Mouse (Mus musculus) neural tube, embryonic 13.5 days (tissue): Measurements from ENCODE around the gene Bicra. TPM values are rescaled to one million over a fixed set of nuclear protein-coding genes. Genes with fewer than 3 reads are reported as not detected.

ENCODE experiments used
- ATAC-seq: fragments of 200-750 bp; cut with Nextera tagmentation; 2 replicates; pipeline ENCODE4 v1.8.0; 2017; ENCODE audit warnings: low read depth, mild to moderate bottlenecking, moderate TSS enrichment, moderate library complexity
- H3K27ac ChIP-seq: fragments of 300-500 bp; sonication (generic); replicated peaks from 2 replicates; pipeline ENCODE4 v1.5.1; 2015; ENCODE audit warnings: moderate library complexity, mild to moderate bottlenecking, inconsistent platforms
- H3K27me3 ChIP-seq: fragments of 300-500 bp; sonication (generic); 2 replicates; pipeline ENCODE4 v1.6.1; 2015; ENCODE audit warnings: mild to moderate bottlenecking, inconsistent platforms
- H3K36me3 ChIP-seq: fragments of 300-500 bp; sonication (generic); 2 replicates; pipeline ENCODE4 v1.6.1; 2015; ENCODE audit warnings: mild to moderate bottlenecking, inconsistent platforms
- H3K4me1 ChIP-seq: fragments of 300-500 bp; sonication (generic); replicated peaks from 2 replicates; pipeline ENCODE4 v1.6.1; 2015; ENCODE audit warnings: inconsistent platforms
- H3K4me2 ChIP-seq: fragments of 300-500 bp; sonication (generic); 2 replicates; pipeline ENCODE4 v1.6.1; 2015; ENCODE audit warnings: inconsistent platforms, mild to moderate bottlenecking, moderate library complexity
- H3K4me3 ChIP-seq: fragments of 300-500 bp; sonication (generic); 2 replicates; pipeline ENCODE4 v1.5.1; 2015; ENCODE audit warnings: mild to moderate bottlenecking, inconsistent platforms
- H3K9ac ChIP-seq: fragments of 300-500 bp; sonication (generic); 2 replicates; pipeline ENCODE4 v1.6.1; 2015; ENCODE audit warnings: moderate library complexity, mild to moderate bottlenecking, inconsistent platforms
- H3K9me3 ChIP-seq: fragments of 300-500 bp; sonication (generic); 2 replicates; pipeline ENCODE4 v1.6.1; 2016; ENCODE audit warnings: inconsistent platforms
- WGBS: fragments of 180-500 bp; shearing (Covaris S2); methylation state at CpG from one replicate; pipeline ENCODE4 v1.1.7; 2015; 5-methylcytosine and 5-hydroxymethylcytosine counted together
- polyA plus RNA-seq: library from polyadenylated mRNA; unstranded; fragments of >200 nt; fragmentation: Nextera tagmentation; extraction: Ambion mirVana; gene quantifications from 2 replicates; pipeline ENCODE4 v1.2.1, GENCODE M21; 2015

Gene Bicra
- polyA plus RNA-seq, 1 experiment from 2014 or later: 8.4 TPM

- 47% methylated on average over 4 of the region's 4 CpGs for WGBS
- Histone ChIP-seq H3K9ac (no peak overlapping the region), H3K27me3 (no peaks in the 10 kb centered on the region)
Measured at GRCm38 (mm10) chr7:15947653-15948260, 100.0 kb downstream of the Bicra start.

GRCm38 (mm10) chr7:15945721-15946536 lies 101.8 kb downstream of the Bicra start, which contains the start of gene Nop53:
Nop53 (minus strand) TSS chr7:15946074.
- no peaks in the 10 kb centered on the region for H3K27me3 ChIP-seq
- H3K9me3 ChIP-seq: no peaks in the 10 kb centered on the region
- peak within 1 kb of the TSS; percentile 72 for H3K4me2 ChIP-seq
- H3K36me3 ChIP-seq: peaks cover 34% of the 10 kb centered on the region
- H3K27ac ChIP-seq: peak within 1 kb of the TSS; percentile 97
- H3K4me3 ChIP-seq: peak within 1 kb of the TSS; percentile 75
- H3K9ac ChIP-seq: peak within 1 kb of the TSS; percentile 80
- H3K4me1 ChIP-seq: peaks cover 22% of the 10 kb centered on the region
- peak; percentile 94 for ATAC-seq
- 2% methylated on average over 59 of the region's 59 CpGs for WGBS

More at GRCm38 (mm10) chr7:15947653-15948260, 100.0 kb downstream of the Bicra start:
- 0 out of 2 replicates have a peak overlapping the region, but pooled peaks have one; percentile 14 for H3K4me3 ChIP-seq
- H3K4me1 ChIP-seq: peaks cover 22% of the 10 kb centered on the region
- ATAC-seq: no peak
- no peaks in the 10 kb centered on the region for H3K9me3 ChIP-seq
- peak overlapping the region; percentile 48; the same call in 1 of the 2 replicates for H3K4me2 ChIP-seq
- H3K27ac ChIP-seq: no peak overlapping the region
- H3K36me3 ChIP-seq: peaks cover 15% of the 10 kb centered on the region

- WGBS: 8% methylated on average over 8 of the region's 8 CpGs
- Histone ChIP-seq H3K4me1 (peaks cover 22% of the 10 kb centered on the region), H3K36me3 (peaks cover 41% of the 10 kb centered on the region), H3K9ac (peak overlapping the region; percentile 80), H3K4me2 (peak overlapping the region; percentile 72), H3K27me3 (no peaks in the 10 kb centered on the region), H3K27ac (peak overlapping the region; percentile 97), H3K4me3 (peak overlapping the region; percentile 75), H3K9me3 (no peaks in the 10 kb centered on the region)
- ATAC-seq: peak; percentile 1; the same call in 1 of the 2 replicates
Measured at GRCm38 (mm10) chr7:15945211-15945610, 102.5 kb downstream of the Bicra start.

GRCm38 (mm10) chr7:15944311-15944710 lies 103.4 kb downstream of the Bicra start:
- WGBS: 97% methylated on average over 1 of the region's 1 CpGs
- Histone ChIP-seq H3K9me3 (no peaks in the 10 kb centered on the region), H3K4me1 (peaks cover 22% of the 10 kb centered on the region), H3K4me3 (peak overlapping the region; percentile 75), H3K9ac (no peak overlapping the region), H3K36me3 (peaks cover 50% of the 10 kb centered on the region), H3K27me3 (no peaks in the 10 kb centered on the region), H3K27ac (no peak overlapping the region), H3K4me2 (peak overlapping the region; percentile 72)
- ATAC-seq: no peak

GRCm38 (mm10) chr7:15938621-15939020 lies 109.1 kb downstream of the Bicra start:
- ATAC-seq: no peak
- Histone ChIP-seq H3K9me3 (no peaks in the 10 kb centered on the region), H3K4me3 (no peak overlapping the region), H3K27ac (no peak overlapping the region), H3K9ac (no peak overlapping the region), H3K27me3 (no peaks in the 10 kb centered on the region), H3K4me2 (no peak overlapping the region), H3K36me3 (peaks cover 91% of the 10 kb centered on the region), H3K4me1 (no peaks in the 10 kb centered on the region)
- 96% methylated on average over 3 of the region's 3 CpGs for WGBS

- 88% methylated on average over 5 of the region's 5 CpGs for WGBS
Measured at GRCm38 (mm10) chr7:15937491-15937890, 110.2 kb downstream of the Bicra start.

GRCm38 (mm10) chr7:15933437-15934359 lies 114.0 kb downstream of the Bicra start:
- Histone ChIP-seq H3K4me3 (no peak overlapping the region), H3K27ac (0 out of 2 replicates have a peak overlapping the region, but pooled peaks have one; percentile 7)
- no peak for ATAC-seq

More at GRCm38 (mm10) chr7:15937491-15937890, 110.2 kb downstream of the Bicra start:
- no peak overlapping the region for H3K27ac ChIP-seq
- H3K9ac ChIP-seq: no peak overlapping the region
- no peaks in the 10 kb centered on the region for H3K4me1 ChIP-seq
- H3K4me2 ChIP-seq: no peak overlapping the region
- no peaks in the 10 kb centered on the region for H3K9me3 ChIP-seq
- no peak overlapping the region for H3K4me3 ChIP-seq
- peaks cover 80% of the 10 kb centered on the region for H3K36me3 ChIP-seq
- no peaks in the 10 kb centered on the region for H3K27me3 ChIP-seq
- ATAC-seq: no peak

GRCm38 (mm10) chr7:15931635-15932034 lies 116.1 kb downstream of the Bicra start:
- H3K4me1 ChIP-seq: no peaks in the 10 kb centered on the region
- H3K9me3 ChIP-seq: no peaks in the 10 kb centered on the region
- H3K4me2 ChIP-seq: no peak overlapping the region
- no peak for ATAC-seq
- H3K9ac ChIP-seq: no peak overlapping the region
- H3K4me3 ChIP-seq: no peak overlapping the region
- H3K27me3 ChIP-seq: no peaks in the 10 kb centered on the region
- 87% methylated on average over 3 of the region's 3 CpGs for WGBS
- H3K36me3 ChIP-seq: peaks cover 21% of the 10 kb centered on the region
- no peak overlapping the region for H3K27ac ChIP-seq

More at GRCm38 (mm10) chr7:15933437-15934359, 114.0 kb downstream of the Bicra start:
- H3K9me3 ChIP-seq: no peaks in the 10 kb centered on the region
- H3K4me2 ChIP-seq: no peak overlapping the region
- H3K27me3 ChIP-seq: no peaks in the 10 kb centered on the region
- peaks cover 42% of the 10 kb centered on the region for H3K36me3 ChIP-seq
- H3K9ac ChIP-seq: no peak overlapping the region
- WGBS: 59% methylated on average over 16 of the region's 16 CpGs
- no peaks in the 10 kb centered on the region for H3K4me1 ChIP-seq

GRCm38 (mm10) chr7:15930543-15930942 lies 117.2 kb downstream of the Bicra start:
- ATAC-seq: no peak
- H3K9me3 ChIP-seq: no peaks in the 10 kb centered on the region
- no peaks in the 10 kb centered on the region for H3K27me3 ChIP-seq
- WGBS: 62% methylated on average over 2 of the region's 2 CpGs
- H3K4me3 ChIP-seq: no peak overlapping the region
- no peak overlapping the region for H3K27ac ChIP-seq
- H3K9ac ChIP-seq: no peak overlapping the region
- H3K4me1 ChIP-seq: no peaks in the 10 kb centered on the region
- no peak overlapping the region for H3K4me2 ChIP-seq
- H3K36me3 ChIP-seq: peaks cover 10% of the 10 kb centered on the region

GRCm38 (mm10) chr7:15929910-15930309 lies 117.8 kb downstream of the Bicra start:
- Histone ChIP-seq H3K4me3 (no peak overlapping the region), H3K36me3 (peaks cover 4% of the 10 kb centered on the region), H3K27me3 (no peaks in the 10 kb centered on the region), H3K27ac (no peak overlapping the region), H3K4me2 (no peak overlapping the region), H3K9me3 (no peaks in the 10 kb centered on the region), H3K9ac (no peak overlapping the region), H3K4me1 (no peaks in the 10 kb centered on the region)
- ATAC-seq: no peak
- 39% methylated on average over 4 of the region's 4 CpGs for WGBS

- H3K36me3 ChIP-seq: peaks cover 27% of the 10 kb centered on the region
- H3K4me3 ChIP-seq: peak within 1 kb of the TSS; percentile 82
- H3K27me3 ChIP-seq: no peaks in the 10 kb centered on the region
- ATAC-seq: peak; percentile 96
- peak within 1 kb of the TSS; percentile 90 for H3K9ac ChIP-seq
- peak within 1 kb of the TSS; percentile 87 for H3K27ac ChIP-seq
- H3K9me3 ChIP-seq: no peaks in the 10 kb centered on the region
- H3K4me1 ChIP-seq: peaks cover 28% of the 10 kb centered on the region
- peak within 1 kb of the TSS; percentile 77 for H3K4me2 ChIP-seq
- WGBS: under 1% methylated on average over 33 of the region's 33 CpGs
Measured at GRCm38 (mm10) chr7:15922220-15922773, 125.4 kb downstream of the Bicra start, which contains the start of gene Selenow. Selenow (minus strand) TSS chr7:15922402.
